Mouse (Mus musculus) cerebellum, adult 2 months (tissue): ENCODE data around the gene Adprm.

Experiments
- CTCF ChIP-seq: fragments of 200-500 bp; IDR thresholded peaks from 2 replicates; pipeline ENCODE4 v1.5.1; 2011; ENCODE audit warnings: low read depth, mild to moderate bottlenecking, control low read depth, low read length, moderate library complexity, borderline replicate concordance; ENCODE audit not compliant: insufficient read depth
- POLR2A ChIP-seq: fragments of 200-500 bp; IDR thresholded peaks from 2 replicates; pipeline ENCODE4 v1.6.1; 2011; ENCODE audit warnings: low read length, control low read depth, borderline replicate concordance; ENCODE audit not compliant: insufficient read depth

GRCm38 (mm10) chr11:67044959-67045358, 7.4 kb downstream of the Adprm start:
- TF ChIP-seq CTCF (no peak), POLR2A (no peak)
